Mouse (Mus musculus) Muller cell, postnatal 12 days (primary cell): ENCODE results near the gene Tm9sf2.
A peak's percentile ranks its signal among the peaks of the same experiment; 100 is the strongest.

Experiments
- DNase-seq: peaks from one replicate; pipeline ENCODE4 v3.0.0-alpha.2; 2015; ENCODE audit errors: inconsistent ontology term

Gene Tm9sf2

DNA sequence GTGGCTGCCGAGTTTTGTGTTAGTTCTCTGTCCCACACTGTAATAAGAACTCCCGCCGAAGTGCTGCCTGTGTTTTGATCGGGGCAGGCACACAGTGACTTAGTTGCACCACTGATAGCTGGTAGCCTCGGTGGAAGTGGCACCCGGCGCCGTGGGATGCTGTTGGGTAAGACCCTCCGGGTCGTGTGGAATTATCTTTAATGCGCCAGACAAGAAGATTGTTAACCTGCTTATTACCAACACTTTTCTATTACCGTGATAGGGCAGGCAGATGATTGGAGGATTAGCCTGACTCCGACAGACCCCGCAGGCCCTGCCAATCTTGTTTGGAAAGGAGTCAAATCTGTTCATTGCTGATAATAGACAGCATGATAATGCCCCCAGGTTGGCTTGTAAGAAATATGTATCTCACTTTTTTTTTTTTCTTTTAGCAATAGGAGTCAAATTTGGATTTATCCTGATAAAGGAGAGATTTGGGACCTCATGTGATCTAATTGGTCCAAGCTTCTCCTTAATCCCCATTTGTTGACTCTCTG, 69.5 kb downstream of the Tm9sf2 start:
- DNase-seq: no peak

- no peak for DNase-seq
Measured at GRCm38 (mm10) chr14:122179262-122179661, 72.4 kb downstream of the Tm9sf2 start.

GRCm38 (mm10) chr14:122181078-122181814, 74.4 kb downstream of the Tm9sf2 start, which contains the start of gene Clybl:
Gene Clybl (plus strand): TSS chr14:122181704.
- DNase-seq: peak; percentile 95

DNA sequence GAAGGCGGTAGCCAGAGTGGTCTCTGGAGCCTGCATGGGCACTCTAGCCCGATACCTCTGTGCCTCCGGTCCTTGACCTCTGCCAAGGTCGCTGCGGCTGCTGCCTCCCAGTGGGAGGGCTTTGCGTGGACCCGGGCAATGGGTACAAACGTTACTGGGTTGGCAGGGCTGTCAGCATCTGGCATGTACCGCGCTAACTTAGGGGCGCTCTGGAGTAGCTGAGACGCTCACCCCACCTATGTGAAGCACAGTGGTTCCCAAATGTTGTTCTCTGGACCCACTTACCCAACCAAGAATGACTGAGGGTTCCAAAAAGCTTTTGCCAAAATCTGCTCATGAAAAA, 74.9 kb downstream of the Tm9sf2 start:
- DNase-seq: no peak

DNA sequence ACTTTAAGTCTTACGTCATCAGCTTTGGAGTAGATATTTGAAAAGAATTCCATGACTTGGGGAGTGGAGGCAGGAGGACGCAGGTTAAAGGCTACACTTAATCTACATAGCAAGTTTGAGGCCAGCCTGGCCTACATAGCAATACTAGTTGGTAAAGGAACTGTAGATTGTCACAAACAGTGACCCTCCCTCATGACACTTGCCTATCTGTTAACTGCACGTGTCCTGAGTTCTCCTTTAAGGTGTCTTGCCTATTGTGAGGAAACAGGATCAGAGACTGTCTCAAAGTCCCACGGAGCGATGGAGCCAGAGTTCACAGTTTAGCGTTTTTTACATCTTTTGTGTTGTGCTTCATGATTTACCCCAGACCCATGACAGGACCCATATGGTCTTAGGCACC, 75.4 kb downstream of the Tm9sf2 start:
- DNase-seq: no peak

DNA sequence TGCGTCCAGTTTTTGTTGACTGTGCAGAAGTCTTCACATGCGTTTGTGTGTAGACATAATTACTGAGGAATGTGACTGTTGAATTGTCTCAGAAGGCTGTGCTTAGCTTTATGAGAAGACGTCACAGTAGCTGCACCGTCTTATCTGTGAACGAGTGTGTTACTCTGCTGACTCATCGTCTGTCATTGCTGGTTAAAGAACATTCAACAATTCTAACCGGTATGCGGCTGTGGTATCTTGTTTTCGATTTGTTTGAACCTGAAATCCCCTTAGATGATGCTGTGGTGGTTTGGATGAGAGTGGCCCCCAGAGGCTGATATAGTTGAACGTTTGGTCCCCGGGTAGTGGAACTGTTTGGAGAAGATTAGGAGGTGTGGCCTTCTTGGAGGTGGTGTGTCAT, 77.1 kb downstream of the Tm9sf2 start:
- DNase-seq: no peak

GRCm38 (mm10) chr14:122188250-122188649, 81.4 kb downstream of the Tm9sf2 start:
- no peak for DNase-seq

DNA sequence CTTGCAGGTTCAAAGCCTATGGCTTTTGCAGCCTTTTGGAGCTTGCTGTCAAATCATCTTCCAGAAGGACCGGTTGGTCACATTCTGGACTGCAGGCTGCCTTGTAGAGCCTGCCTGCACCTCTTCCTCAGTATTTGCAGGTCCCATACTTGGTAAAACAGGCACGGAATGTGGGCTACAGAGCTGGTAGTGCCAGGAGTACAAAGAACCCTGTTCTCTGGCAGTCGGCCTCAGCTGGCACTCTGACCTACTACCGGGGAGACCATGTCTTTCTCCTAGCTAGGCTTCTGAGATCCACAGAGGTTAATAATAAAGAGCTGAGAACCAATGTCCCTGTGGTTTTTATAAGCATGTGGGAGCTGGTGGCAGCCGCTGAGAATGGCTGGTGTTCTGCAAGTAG, 83.1 kb downstream of the Tm9sf2 start:
- DNase-seq: peak; percentile 34

DNA sequence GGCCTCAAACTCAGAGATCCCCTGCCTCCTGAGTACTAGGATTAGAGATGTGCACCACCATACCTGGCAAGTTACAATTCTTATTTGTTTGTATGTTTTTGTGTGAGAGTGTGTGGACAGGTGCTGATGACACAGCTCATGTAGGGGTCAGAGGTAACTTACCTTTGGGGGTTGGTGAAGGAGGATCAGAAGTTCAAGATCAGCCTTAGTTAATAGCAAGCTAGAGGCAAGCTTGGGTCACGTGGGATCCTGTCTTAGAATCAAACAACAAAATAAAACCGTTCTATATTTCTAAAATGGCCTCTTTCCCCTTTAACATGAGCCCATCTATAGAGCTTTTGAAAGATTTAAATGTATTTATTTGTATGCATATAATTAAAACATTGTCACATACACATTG, 83.7 kb downstream of the Tm9sf2 start:
- DNase-seq: no peak

DNA sequence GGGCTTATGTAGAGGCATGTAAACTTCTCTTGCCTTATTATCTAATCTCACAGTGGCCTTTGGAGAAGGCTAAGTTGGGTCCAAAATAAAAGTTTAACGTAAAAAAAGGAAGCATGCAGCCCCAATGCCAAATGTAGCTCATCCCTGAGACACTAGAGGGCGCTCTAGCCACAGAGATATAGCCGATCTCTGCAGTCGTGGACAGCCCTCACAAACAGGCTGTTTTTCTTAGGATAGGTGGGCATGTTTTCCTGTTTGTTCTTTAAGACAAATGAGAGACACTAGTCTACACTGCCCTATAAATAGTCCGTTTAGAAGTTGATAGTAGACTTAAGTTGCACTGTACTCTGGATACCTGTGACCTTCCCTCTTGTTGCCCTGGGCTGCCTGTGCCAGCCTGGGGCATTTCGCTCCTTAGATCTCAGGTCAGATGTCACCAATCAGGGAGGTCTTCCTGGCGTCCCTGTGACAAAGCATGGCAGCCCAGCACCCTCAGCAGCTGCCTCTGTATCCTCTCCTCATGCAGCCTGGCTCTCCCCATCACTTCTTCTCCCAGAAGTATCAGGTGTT, 84.2 kb downstream of the Tm9sf2 start:
- peak; percentile 31 for DNase-seq

DNA sequence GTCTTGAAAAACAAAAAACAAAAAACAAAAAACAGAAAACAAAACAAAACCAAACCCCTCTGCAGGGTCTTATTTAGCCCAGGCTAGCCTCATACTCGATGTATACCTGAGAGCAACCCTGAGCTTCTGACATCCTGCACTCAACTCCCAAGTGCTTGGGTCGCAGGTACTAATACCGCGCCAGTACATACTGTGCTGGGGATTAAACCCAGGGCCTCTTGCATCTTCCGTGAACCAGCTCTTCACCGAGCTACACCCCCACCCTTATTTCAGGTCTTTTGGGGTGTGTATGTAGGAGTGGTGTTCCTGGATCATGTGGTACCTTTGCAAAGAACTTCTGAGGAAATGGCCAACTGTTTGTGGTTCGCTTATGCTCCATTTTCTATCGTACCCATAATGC, 87.8 kb downstream of the Tm9sf2 start:
- DNase-seq: no peak

- DNase-seq: no peak
Measured at GRCm38 (mm10) chr14:122196851-122197250, 90.0 kb downstream of the Tm9sf2 start.

GRCm38 (mm10) chr14:122200247-122200885, 93.5 kb downstream of the Tm9sf2 start:
- DNase-seq: no peak

GRCm38 (mm10) chr14:122209177-122209576, 102.3 kb downstream of the Tm9sf2 start:
- DNase-seq: no peak
